Mouse (Mus musculus): ENCODE results near the gene Cux2. TPM values are rescaled to one million over a fixed set of nuclear protein-coding genes. Genes with fewer than 3 reads are reported as not detected.
A peak's percentile ranks its signal among the peaks of the same experiment; 100 is the strongest.
"Not testable (repeated sequence)": the region's sequence is repeated elsewhere in the genome, so short reads cannot be mapped to it uniquely, and the experiment has no call there.

Cux2 gene
- polyA plus RNA-seq, 1 experiment from 2014 or later, result 4.9 TPM

DNA sequence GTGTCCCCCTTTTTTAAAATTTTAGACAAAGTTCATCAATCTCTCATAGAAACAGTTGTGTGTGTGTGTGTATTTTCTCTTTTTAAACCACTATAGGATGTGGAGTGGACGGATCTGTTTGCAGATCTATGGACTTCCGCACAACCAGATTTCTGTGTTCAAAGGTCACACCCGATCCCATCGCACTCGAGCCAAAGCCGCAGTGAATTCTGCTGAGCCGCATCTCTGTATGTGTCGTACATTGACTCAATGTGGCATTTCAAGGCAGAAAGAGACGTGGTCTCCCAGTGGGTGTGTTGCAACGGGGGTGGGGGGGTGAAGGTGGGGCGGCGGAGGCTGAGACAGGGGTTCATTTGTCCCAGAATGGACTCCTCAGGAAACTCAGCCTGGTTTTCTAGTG lies 191.5 kb downstream of the Cux2 start:
- Histone ChIP-seq H3K27me3 (replicated peaks; ENCODE audit: control insufficient read depth, insufficient read depth, low read length) (no peaks in the 10 kb centered on the region), H3K4me3 (ENCODE audit: low read depth, low read length) (no peak overlapping the region), H3K9ac (ENCODE audit: low read depth, low read length) (no peak overlapping the region), H3K4me2 (no peak overlapping the region), H3K4me1 (replicated peaks; ENCODE audit: control insufficient read depth, insufficient read depth, low read length) (no peaks in the 10 kb centered on the region), H3K9me3 (ENCODE audit: control insufficient read depth, low read length) (no peaks in the 10 kb centered on the region), H3K27ac (ENCODE audit: low read depth, low read length) (no peak overlapping the region), H3K36me3 (ENCODE audit: control insufficient read depth, insufficient read depth, low read length) (peaks cover 5% of the 10 kb centered on the region; the same call in 1 of the 2 replicates)
- DNase-seq (ENCODE audit: low spot score) (no peak), ATAC-seq (replicated peaks; ENCODE audit: low FRiP score) (no peak)
- WGBS, result 77% methylated on average over 12 of the region's 12 CpGs

DNA sequence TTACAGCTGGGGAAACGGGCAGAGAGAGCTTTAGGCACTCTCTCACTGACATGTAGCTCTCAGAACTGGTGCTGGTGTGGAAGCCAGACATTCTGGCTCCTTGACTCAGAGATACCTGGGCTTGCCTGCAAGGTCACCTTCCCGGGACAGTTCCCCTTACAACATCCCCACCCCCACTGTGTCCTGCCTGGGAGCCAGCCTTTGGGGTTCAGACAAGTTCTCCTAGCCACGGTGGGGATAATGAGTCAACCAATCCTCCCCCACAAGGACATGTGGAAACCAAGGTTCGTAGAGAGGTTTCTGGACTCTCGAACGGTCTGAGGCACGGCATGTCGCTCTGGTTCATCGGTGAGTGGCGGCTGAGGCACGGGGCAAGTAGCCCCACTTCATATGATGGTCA lies 193.2 kb downstream of the Cux2 start:
- no peak overlapping the region for H3K27ac ChIP-seq (ENCODE audit: low read depth, low read length)
- H3K9me3 ChIP-seq (ENCODE audit: control insufficient read depth, low read length), result no peaks in the 10 kb centered on the region
- no peaks in the 10 kb centered on the region for H3K4me1 ChIP-seq (replicated peaks; ENCODE audit: control insufficient read depth, insufficient read depth, low read length)
- DNase-seq (ENCODE audit: low spot score) (no peak), ATAC-seq (replicated peaks; ENCODE audit: low FRiP score) (no peak)
- WGBS, result 76% methylated on average over 11 of the region's 11 CpGs
- no peak overlapping the region for H3K4me2 ChIP-seq
- H3K36me3 ChIP-seq (ENCODE audit: control insufficient read depth, insufficient read depth, low read length), result peaks cover 14% of the 10 kb centered on the region
- no peaks in the 10 kb centered on the region for H3K27me3 ChIP-seq (replicated peaks; ENCODE audit: control insufficient read depth, insufficient read depth, low read length)
- H3K4me3 ChIP-seq (ENCODE audit: low read depth, low read length), result no peak overlapping the region
- H3K9ac ChIP-seq (ENCODE audit: low read depth, low read length), result no peak overlapping the region

DNA sequence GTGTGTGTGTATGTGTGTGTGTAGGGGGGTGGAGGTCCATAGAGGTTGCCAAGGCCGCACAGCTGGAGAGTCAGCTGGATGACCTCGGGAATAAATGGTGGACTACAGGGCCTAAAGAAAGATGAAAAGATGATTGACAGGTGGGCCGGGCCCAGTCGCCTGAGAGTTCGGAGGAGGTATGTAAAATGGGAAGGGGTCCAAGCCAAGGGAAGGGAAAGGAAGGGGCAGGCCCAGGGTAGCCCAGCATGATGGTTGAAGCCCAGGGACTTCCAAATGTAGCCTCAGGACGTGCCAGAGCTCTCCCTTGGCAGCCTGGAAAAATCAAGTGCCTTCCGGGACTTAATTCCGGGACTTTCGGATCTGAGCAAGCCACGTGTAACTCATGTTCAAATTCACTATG lies 195.1 kb downstream of the Cux2 start:
- Histone ChIP-seq H3K4me2 (no peak overlapping the region), H3K9me3 (ENCODE audit: control insufficient read depth, low read length) (no peaks in the 10 kb centered on the region), H3K4me1 (replicated peaks; ENCODE audit: control insufficient read depth, insufficient read depth, low read length) (peaks cover 9% of the 10 kb centered on the region)

DNA sequence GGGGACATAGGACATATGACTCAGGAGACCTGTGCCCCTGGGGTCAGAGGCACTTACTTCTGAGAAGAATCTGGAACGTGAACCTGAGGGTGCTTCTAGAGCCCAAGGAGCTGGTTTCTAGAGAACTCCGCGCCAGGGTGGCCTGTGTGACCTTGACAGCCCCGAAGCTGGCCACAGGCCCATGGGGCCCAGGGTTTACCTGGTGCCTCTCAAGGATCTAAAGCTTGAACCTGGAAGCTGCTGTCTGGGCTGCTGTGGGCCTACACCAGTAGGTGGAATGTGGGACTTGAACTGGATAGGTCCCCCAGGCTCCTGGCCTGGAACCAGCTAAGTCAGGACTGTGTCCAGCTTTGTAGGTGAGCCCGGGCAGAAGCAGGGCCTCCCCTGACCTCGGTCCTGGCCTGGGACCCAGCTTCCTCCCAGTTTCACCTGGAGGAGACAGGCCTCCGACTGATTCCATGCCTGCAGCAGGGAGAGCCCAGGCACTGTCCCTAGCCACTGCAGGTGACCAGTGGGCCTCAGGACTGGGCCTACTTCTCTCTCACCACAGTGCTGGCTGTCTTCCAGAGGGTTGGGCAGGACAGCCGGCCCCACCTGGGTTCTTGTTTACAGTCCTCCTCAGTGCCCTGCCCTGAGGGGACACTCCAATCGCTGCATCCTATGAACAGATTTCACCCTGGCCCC lies 196.4 kb downstream of the Cux2 start:
- WGBS, result 87% methylated on average over 9 of the region's 9 CpGs
- H3K27ac ChIP-seq (ENCODE audit: low read depth, low read length), result no peak overlapping the region
- H3K9ac ChIP-seq (ENCODE audit: low read depth, low read length), result no peak overlapping the region
- H3K9me3 ChIP-seq (ENCODE audit: control insufficient read depth, low read length), result no peaks in the 10 kb centered on the region
- peaks cover 12% of the 10 kb centered on the region for H3K36me3 ChIP-seq (ENCODE audit: control insufficient read depth, insufficient read depth, low read length)
- no peak overlapping the region for H3K4me2 ChIP-seq
- H3K4me1 ChIP-seq (replicated peaks; ENCODE audit: control insufficient read depth, insufficient read depth, low read length), result peaks cover 13% of the 10 kb centered on the region
- ATAC-seq (replicated peaks; ENCODE audit: low FRiP score), result no peak
- H3K27me3 ChIP-seq (replicated peaks; ENCODE audit: control insufficient read depth, insufficient read depth, low read length), result no peaks in the 10 kb centered on the region
- DNase-seq (ENCODE audit: low spot score), result no peak
- no peak overlapping the region for H3K4me3 ChIP-seq (ENCODE audit: low read depth, low read length)

More for the DNA sequence above, 195.1 kb downstream of the Cux2 start:
- ATAC-seq (replicated peaks; ENCODE audit: low FRiP score), result no peak
- Histone ChIP-seq H3K9ac (ENCODE audit: low read depth, low read length) (no peak overlapping the region), H3K27me3 (replicated peaks; ENCODE audit: control insufficient read depth, insufficient read depth, low read length) (no peaks in the 10 kb centered on the region), H3K27ac (ENCODE audit: low read depth, low read length) (no peak overlapping the region), H3K4me3 (ENCODE audit: low read depth, low read length) (no peak overlapping the region), H3K36me3 (ENCODE audit: control insufficient read depth, insufficient read depth, low read length) (peaks cover 12% of the 10 kb centered on the region)
- DNase-seq (ENCODE audit: low spot score), result no peak
- 87% methylated on average over 10 of the region's 10 CpGs for WGBS

DNA sequence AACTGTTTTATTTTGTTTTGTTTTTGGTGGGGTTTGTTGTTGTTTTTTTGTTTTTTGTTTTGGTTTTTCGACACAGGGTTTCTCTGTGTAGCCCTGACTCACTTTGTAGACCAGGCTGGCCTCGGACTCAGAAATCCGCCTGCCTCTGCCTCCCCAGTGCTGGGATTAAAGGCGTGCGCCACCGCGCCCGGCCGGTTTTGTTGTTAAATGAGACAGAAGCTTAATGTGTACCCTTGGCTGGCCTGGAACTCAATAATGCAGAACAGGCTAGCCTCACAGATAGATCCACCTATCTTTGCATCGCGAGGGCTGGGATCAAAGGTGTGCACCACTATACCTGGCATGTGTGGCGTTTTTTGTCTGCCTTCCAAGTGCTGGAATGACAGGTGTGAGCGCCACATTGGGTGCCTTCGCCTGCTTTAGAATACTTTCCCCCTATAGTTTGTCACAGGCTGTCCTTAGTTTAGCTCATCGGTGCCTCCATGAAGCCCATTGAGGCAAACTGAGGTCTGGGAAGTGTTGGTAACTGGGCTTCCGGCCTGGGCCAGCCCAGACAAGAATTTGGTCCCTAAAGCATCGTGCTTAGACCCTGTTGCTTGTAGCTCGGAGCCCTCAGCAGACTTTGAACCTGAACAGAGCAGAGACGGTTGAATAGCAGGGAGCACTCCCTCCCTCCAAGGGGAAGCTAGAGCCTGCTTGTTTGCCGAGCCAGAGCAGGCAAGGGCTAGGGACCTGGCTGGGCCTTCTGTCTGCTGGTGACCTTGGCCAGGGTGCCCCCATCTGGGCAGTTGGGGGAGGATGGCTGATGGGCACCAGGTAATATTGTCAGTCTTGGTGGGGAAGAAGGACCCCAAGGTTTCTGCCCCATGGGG lies 200.2 kb downstream of the Cux2 start:
- peak overlapping the region; percentile 86 for H3K4me3 ChIP-seq (ENCODE audit: low read depth, low read length)
- H3K27me3 ChIP-seq (replicated peaks; ENCODE audit: control insufficient read depth, insufficient read depth, low read length), result peaks cover 8% of the 10 kb centered on the region; the same call in 1 of the 2 replicates
- peaks cover 15% of the 10 kb centered on the region for H3K4me1 ChIP-seq (replicated peaks; ENCODE audit: control insufficient read depth, insufficient read depth, low read length)
- H3K4me2 ChIP-seq, result peak overlapping the region; percentile 76
- no peak overlapping the region for H3K27ac ChIP-seq (ENCODE audit: low read depth, low read length)
- peak overlapping the region; percentile 73 for H3K9ac ChIP-seq (ENCODE audit: low read depth, low read length)
- no peak for DNase-seq (ENCODE audit: low spot score)
- 38% methylated on average over 20 of the region's 20 CpGs for WGBS
- peaks cover 12% of the 10 kb centered on the region for H3K36me3 ChIP-seq (ENCODE audit: control insufficient read depth, insufficient read depth, low read length)
- H3K9me3 ChIP-seq (ENCODE audit: control insufficient read depth, low read length), result no peaks in the 10 kb centered on the region
- no peak for ATAC-seq (replicated peaks; ENCODE audit: low FRiP score)

DNA sequence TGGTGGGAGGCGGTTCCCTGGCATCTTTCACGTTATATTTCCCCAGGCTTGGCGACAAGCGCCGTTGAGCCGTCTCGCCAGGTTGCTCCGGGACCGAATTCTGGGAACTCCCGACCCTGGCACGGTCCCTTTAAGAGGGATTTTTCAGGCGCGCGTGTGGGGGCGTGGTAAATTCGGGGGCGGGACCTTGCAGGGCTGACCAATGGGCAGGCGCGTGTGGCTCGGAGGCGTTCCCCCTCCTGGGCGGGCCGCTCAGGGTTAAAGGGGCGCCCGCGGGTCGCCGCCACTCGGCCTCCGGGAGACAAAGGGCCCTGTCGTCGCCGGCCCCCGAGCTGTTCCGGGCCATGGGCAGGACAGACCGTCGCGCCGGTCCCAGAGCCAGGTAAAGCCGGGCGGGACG lies 201.2 kb downstream of the Cux2 start, which contains the start of gene Pheta1:
TSS of gene Pheta1 (plus strand) at position 242 of the 400 bp plus-strand sequence.
- Histone ChIP-seq H3K9me3 (ENCODE audit: control insufficient read depth, low read length) (no peaks in the 10 kb centered on the region), H3K4me1 (replicated peaks; ENCODE audit: control insufficient read depth, insufficient read depth, low read length) (peaks cover 15% of the 10 kb centered on the region), H3K4me3 (ENCODE audit: low read depth, low read length) (peak within 1 kb of the TSS; percentile 86), H3K27me3 (replicated peaks; ENCODE audit: control insufficient read depth, insufficient read depth, low read length) (peaks cover 16% of the 10 kb centered on the region), H3K27ac (ENCODE audit: low read depth, low read length) (peak within 1 kb of the TSS; percentile 46; the same call in 1 of the 2 replicates), H3K36me3 (ENCODE audit: control insufficient read depth, insufficient read depth, low read length) (peaks cover 12% of the 10 kb centered on the region), H3K9ac (ENCODE audit: low read depth, low read length) (peak within 1 kb of the TSS; percentile 73), H3K4me2 (peak within 1 kb of the TSS; percentile 76)
- peak; percentile 90 for ATAC-seq (replicated peaks; ENCODE audit: low FRiP score)
- DNase-seq (ENCODE audit: low spot score), result peak; percentile 92
- WGBS, result under 1% methylated on average over 42 of the region's 42 CpGs

DNA sequence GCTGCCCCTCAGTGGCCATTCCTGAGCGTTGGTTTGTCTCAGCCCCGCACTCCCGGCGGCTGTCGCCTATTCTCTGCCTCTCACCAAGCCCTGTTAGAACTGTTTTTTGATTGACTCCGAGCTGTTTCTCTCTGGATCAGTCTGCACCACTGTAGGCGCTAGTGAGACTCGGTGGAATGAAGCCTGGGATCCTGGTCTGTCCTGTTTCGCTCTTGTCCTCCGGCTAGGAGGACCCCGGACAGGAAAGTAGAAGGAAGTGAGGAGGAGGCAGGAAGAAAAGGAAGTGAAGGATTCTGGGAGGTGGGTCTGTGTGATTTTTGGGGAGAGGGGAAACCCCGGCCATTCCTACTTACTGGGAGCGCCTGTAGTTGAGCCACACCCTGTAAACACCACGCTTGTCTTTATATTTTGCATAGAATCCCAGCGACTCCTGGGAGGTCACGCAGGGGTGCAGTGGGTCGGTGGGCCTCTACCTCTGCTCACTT lies 201.8 kb downstream of the Cux2 start:
- peak; percentile 74 for DNase-seq (ENCODE audit: low spot score)
- no peaks in the 10 kb centered on the region for H3K9me3 ChIP-seq (ENCODE audit: control insufficient read depth, low read length)
- H3K36me3 ChIP-seq (ENCODE audit: control insufficient read depth, insufficient read depth, low read length), result peaks cover 7% of the 10 kb centered on the region
- peaks cover 21% of the 10 kb centered on the region for H3K27me3 ChIP-seq (replicated peaks; ENCODE audit: control insufficient read depth, insufficient read depth, low read length)
- peak overlapping the region; percentile 5; the same call in 1 of the 2 replicates for H3K27ac ChIP-seq (ENCODE audit: low read depth, low read length)
- peak overlapping the region; percentile 86 for H3K4me3 ChIP-seq (ENCODE audit: low read depth, low read length)
- peak overlapping the region; percentile 76 for H3K4me2 ChIP-seq
- peak; percentile 57 for ATAC-seq (replicated peaks; ENCODE audit: low FRiP score)
- peak overlapping the region; percentile 52 for H3K9ac ChIP-seq (ENCODE audit: low read depth, low read length)
- WGBS, result under 1% methylated on average over 17 of the region's 17 CpGs
- H3K4me1 ChIP-seq (replicated peaks; ENCODE audit: control insufficient read depth, insufficient read depth, low read length), result peaks cover 18% of the 10 kb centered on the region

DNA sequence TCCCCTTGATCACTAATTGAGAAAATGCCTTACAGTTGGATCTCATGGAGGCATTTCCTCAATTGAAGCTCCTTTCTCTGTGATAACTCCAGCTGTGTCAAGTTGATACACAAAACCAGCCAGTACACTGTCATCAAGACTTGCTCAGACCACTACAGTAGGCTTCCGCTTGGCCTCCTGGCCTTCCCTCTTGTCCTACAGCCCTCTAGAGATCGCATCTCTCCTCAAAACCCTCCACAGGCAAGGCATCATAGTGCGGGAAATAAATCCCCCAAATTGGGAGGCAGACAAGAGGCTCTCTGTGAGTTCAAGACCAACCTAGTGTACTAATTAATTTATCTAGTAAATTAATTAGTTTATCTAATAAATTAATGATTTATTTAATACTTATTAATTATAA lies 202.6 kb downstream of the Cux2 start:
- Histone ChIP-seq H3K4me1 (replicated peaks; ENCODE audit: control insufficient read depth, insufficient read depth, low read length) (peaks cover 22% of the 10 kb centered on the region), H3K27me3 (replicated peaks; ENCODE audit: control insufficient read depth, insufficient read depth, low read length) (peaks cover 24% of the 10 kb centered on the region)
- H3K27ac ChIP-seq (ENCODE audit: low read depth, low read length); ATAC-seq (replicated peaks; ENCODE audit: low FRiP score); H3K9ac ChIP-seq (ENCODE audit: low read depth, low read length); H3K36me3 ChIP-seq (ENCODE audit: control insufficient read depth, insufficient read depth, low read length); H3K9me3 ChIP-seq (ENCODE audit: control insufficient read depth, low read length); H3K4me3 ChIP-seq (ENCODE audit: low read depth, low read length); DNase-seq (ENCODE audit: low spot score); H3K4me2 ChIP-seq: not testable (repeated sequence)
- 62% methylated on average over 3 of the region's 3 CpGs for WGBS
